Mouse (Mus musculus) myocyte (in vitro differentiated cells): Measurements from ENCODE around the gene Dgkz.

Source experiments
- E2F4 ChIP-seq: IDR thresholded peaks from one replicate; pipeline ENCODE4 v1.6.1; 2011; ENCODE audit warnings: mild to moderate bottlenecking, control low read depth, moderate library complexity; ENCODE audit not compliant: insufficient read depth
- POLR2A ChIP-seq: IDR thresholded peaks from one replicate; pipeline ENCODE4 v1.6.1; 2011; ENCODE audit warnings: low read depth, mild to moderate bottlenecking, control low read depth, moderate library complexity; ENCODE audit not compliant: insufficient read length
- SRF ChIP-seq: IDR thresholded peaks from one replicate; pipeline ENCODE4 v1.6.1; 2011; ENCODE audit warnings: low read depth; ENCODE audit not compliant: control insufficient read depth, insufficient read length

DNA sequence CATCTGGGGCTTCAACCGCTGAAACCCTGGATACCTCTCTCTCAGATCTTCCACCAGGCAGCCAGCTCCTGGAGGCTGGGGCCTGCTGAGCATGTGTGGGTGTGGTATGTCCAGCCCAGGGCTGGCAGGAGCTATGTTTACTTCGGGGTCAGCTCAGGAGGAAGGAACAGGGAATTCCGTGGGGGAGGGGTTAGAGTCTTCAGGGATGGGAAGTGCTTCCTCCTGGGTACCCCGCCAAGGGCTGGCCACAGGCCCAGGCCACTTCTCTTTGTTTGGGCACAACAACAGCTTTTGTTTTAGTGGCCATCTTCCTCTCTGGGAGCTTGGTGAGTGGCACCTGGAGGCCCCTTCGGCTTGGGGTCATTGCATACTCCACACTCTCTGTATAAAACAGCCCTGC, 21.8 kb downstream of the Dgkz start:
- TF ChIP-seq POLR2A (no peak), SRF (no peak), E2F4 (no peak)
